In the genomic region with DNA sequence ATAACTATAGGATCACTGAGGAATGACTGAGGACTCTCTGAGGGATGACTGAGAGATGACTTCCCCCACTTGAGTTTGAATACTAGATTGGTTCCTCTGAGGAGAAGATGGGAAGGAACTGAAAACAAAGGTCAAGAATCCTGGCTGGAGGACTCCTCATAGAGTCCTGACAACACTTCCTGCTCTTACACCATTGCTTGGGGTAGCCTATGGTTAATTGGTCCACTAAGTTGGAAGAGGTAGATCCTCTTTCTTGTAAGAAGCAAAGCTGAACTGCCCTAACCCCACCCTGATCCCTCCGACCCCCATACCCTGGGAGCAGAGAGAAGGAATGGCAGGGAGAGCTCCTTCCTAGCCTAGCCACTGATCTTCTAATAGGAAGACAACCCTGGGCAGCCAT, we compare ENCODE assay signal across 28 mouse cellular contexts. TPM values are rescaled to one million over a fixed set of nuclear protein-coding genes. Genes with fewer than 3 reads are reported as not detected.
A peak's percentile ranks its signal among the peaks of the same experiment; 100 is the strongest.
DNase-seq lines count a peak whose midpoint lies in the region; ATAC-seq and TF ChIP-seq lines count a peak whose summit lies in the region.
"Had no signal": no experiment of that assay in that cellular context is flagged by ENCODE, and none has a peak within 500 bp of the region (broad histone marks: within the 10 kb centered on the region; RNA-seq: fewer than 3 reads in every experiment).

No protein-coding gene starts in this region.

- no peak overlapping the region for H3K4me3 ChIP-seq in intestine, embryonic 15.5 days (replicated peaks)
- H3K4me3 ChIP-seq in intestine, postnatal 0 days (ENCODE audit: low read depth, low read length): no peak overlapping the region
- no peak overlapping the region for H3K4me3 ChIP-seq in kidney, embryonic 16.5 days (ENCODE audit: low read length)
- no peak overlapping the region for H3K4me3 ChIP-seq in thymus, adult 2 months (ENCODE audit: control insufficient read depth, insufficient read depth, low read length)
- H3K4me3 ChIP-seq: forebrain, embryonic 10.5 days; forebrain, embryonic 13.5 days; hindbrain, embryonic 12.5 days had no signal

- H3K4me1 ChIP-seq in intestine, embryonic 15.5 days (replicated peaks): peaks cover 3% of the 10 kb centered on the region; the same call in 1 of the 2 replicates
- no peaks in the 10 kb centered on the region for H3K4me1 ChIP-seq in intestine, postnatal 0 days (replicated peaks; ENCODE audit: control insufficient read depth, insufficient read depth, low read length)
- peaks cover 18% of the 10 kb centered on the region for H3K4me1 ChIP-seq in kidney, embryonic 16.5 days (ENCODE audit: insufficient read depth, low read length)
- peaks cover 6% of the 10 kb centered on the region; the same call in 1 of the 2 replicates for H3K4me1 ChIP-seq in thymus, adult 2 months (replicated peaks; ENCODE audit: control insufficient read depth, insufficient read depth, low read length)
- H3K4me1 ChIP-seq: forebrain, embryonic 13.5 days; hindbrain, embryonic 12.5 days had no signal

- no peak for TF ChIP-seq POLR2A in thymus, adult 2 months (IDR thresholded peaks at IDR 0.05; ENCODE audit: control insufficient read depth, extremely low read depth, insufficient read depth, low read length, poor library complexity)

- no peak for TF ChIP-seq CTCF in intestine, postnatal 0 days (IDR thresholded peaks at IDR 0.05; ENCODE audit: low read depth)
- TF ChIP-seq CTCF in thymus, adult 2 months (IDR thresholded peaks at IDR 0.05; ENCODE audit: borderline replicate concordance, control insufficient read depth, extremely low read depth, insufficient read depth, low read length, poor library complexity): no peak

- H3K27me3 ChIP-seq in intestine, embryonic 15.5 days (replicated peaks): no peaks in the 10 kb centered on the region
- no peaks in the 10 kb centered on the region for H3K27me3 ChIP-seq in intestine, postnatal 0 days (replicated peaks; ENCODE audit: control insufficient read depth, insufficient read depth, low read length)
- no peaks in the 10 kb centered on the region for H3K27me3 ChIP-seq in kidney, embryonic 16.5 days (ENCODE audit: insufficient read depth, low read length)
- H3K27me3 ChIP-seq in thymus, adult 2 months (ENCODE audit: control insufficient read depth, insufficient read depth, low read length): no peaks in the 10 kb centered on the region
- H3K27me3 ChIP-seq: hindbrain, embryonic 12.5 days had no signal

- H3K9me3 ChIP-seq in intestine, embryonic 15.5 days: no peaks in the 10 kb centered on the region
- no peaks in the 10 kb centered on the region for H3K9me3 ChIP-seq in intestine, postnatal 0 days (ENCODE audit: control insufficient read depth)
- no peaks in the 10 kb centered on the region for H3K9me3 ChIP-seq in kidney, embryonic 16.5 days (ENCODE audit: low read length)
- H3K9me3 ChIP-seq: forebrain, embryonic 10.5 days; forebrain, embryonic 13.5 days; hindbrain, embryonic 12.5 days had no signal

- no peak overlapping the region for H3K27ac ChIP-seq in intestine, embryonic 15.5 days
- no peak overlapping the region for H3K27ac ChIP-seq in intestine, postnatal 0 days (ENCODE audit: low read depth, low read length)
- peak overlapping the region; percentile 74 for H3K27ac ChIP-seq in kidney, embryonic 16.5 days (ENCODE audit: low read length)
- H3K27ac ChIP-seq in thymus, adult 2 months (ENCODE audit: control insufficient read depth, insufficient read depth, low read length): peak overlapping the region; percentile 13; the same call in 1 of the 2 replicates
- H3K27ac ChIP-seq: forebrain, embryonic 10.5 days; forebrain, embryonic 13.5 days; hindbrain, embryonic 12.5 days had no signal

- 74% methylated on average over 1 of the region's 1 CpGs for WGBS in intestine, embryonic 15.5 days
- WGBS in intestine, postnatal 0 days: 79% methylated on average over 1 of the region's 1 CpGs
- 67% methylated on average over 1 of the region's 1 CpGs for WGBS in kidney, embryonic 16.5 days
- 100% methylated on average over 1 of the region's 1 CpGs for WGBS in thymus, adult 2 months

- ATAC-seq in intestine, embryonic 15.5 days: peak; percentile 17; the same call in 1 of the 2 replicates
- ATAC-seq in intestine, postnatal 0 days: no peak
- ATAC-seq in kidney, embryonic 16.5 days (ENCODE audit: low FRiP score, low TSS enrichment): no peak
- ATAC-seq: activated CD4-positive, CD25-positive, alpha-beta regulatory T cell, adult 4 months; forebrain, embryonic 13.5 days; forebrain, embryonic 16.5 days had no signal

- no peak overlapping the region for H3K4me2 ChIP-seq in intestine, embryonic 15.5 days (replicated peaks)
- H3K4me2 ChIP-seq in intestine, postnatal 0 days (replicated peaks; ENCODE audit: low read depth): no peak overlapping the region
- no peak overlapping the region for H3K4me2 ChIP-seq in kidney, embryonic 16.5 days (replicated peaks; ENCODE audit: low read depth, low read length)
- H3K4me2 ChIP-seq: forebrain, embryonic 13.5 days; heart, embryonic 11.5 days; hindbrain, embryonic 12.5 days had no signal

- H3K36me3 ChIP-seq in intestine, embryonic 15.5 days: no peaks in the 10 kb centered on the region
- no peaks in the 10 kb centered on the region for H3K36me3 ChIP-seq in intestine, postnatal 0 days (ENCODE audit: control insufficient read depth, insufficient read depth)
- H3K36me3 ChIP-seq in kidney, embryonic 16.5 days (ENCODE audit: insufficient read depth, low read length): no peaks in the 10 kb centered on the region
- peaks cover 95% of the 10 kb centered on the region for H3K36me3 ChIP-seq in thymus, adult 2 months (ENCODE audit: control insufficient read depth, insufficient read depth, low read length)
- H3K36me3 ChIP-seq: forebrain, embryonic 10.5 days; hindbrain, embryonic 12.5 days had no signal

- no peak for DNase-seq in kidney, adult 11 months
- no peak for DNase-seq in thymus, adult 2 months
- no peak for DNase-seq in thymus, postnatal 10 days (ENCODE audit: low spot score in 2 of 2)
- DNase-seq in urinary bladder, postnatal 25 days (ENCODE audit: low spot score): no peak
- DNase-seq in spleen, adult 12 weeks (ENCODE audit: low spot score): no peak
- DNase-seq: adrenal gland, adult 8-10 months; adrenal gland, postnatal 25 days; cerebellum, adult 11-12 months; cerebellum, adult 8-10 months; cerebellum, postnatal 10 days; cerebellum, postnatal 36 days; gastrocnemius, postnatal 10 days; gastrocnemius, postnatal 36 days; heart, adult 11 months had no signal

- no peak overlapping the region for H3K9ac ChIP-seq in intestine, embryonic 15.5 days
- H3K9ac ChIP-seq in intestine, postnatal 0 days (ENCODE audit: low read depth, low read length): no peak overlapping the region
- no peak overlapping the region for H3K9ac ChIP-seq in kidney, embryonic 16.5 days (replicated peaks; ENCODE audit: low read length)
- H3K9ac ChIP-seq: forebrain, embryonic 13.5 days; hindbrain, embryonic 12.5 days had no signal

RNA-seq across cellular contexts. Expression of a gene that starts 22.6 kb away (rescaled TPM):
- not detected in 2 replicates for polyA plus RNA-seq in intestine, embryonic 15.5 days (2015; fragmentation: Nextera tagmentation; extraction: Ambion mirVana)
- not detected in 2 replicates for polyA plus RNA-seq in intestine, postnatal 0 days (2015; fragmentation: Nextera tagmentation; extraction: Ambion mirVana)
- 0.15 TPM in 1 of 2 replicates, not detected in the other for polyA plus RNA-seq in kidney, embryonic 16.5 days (2015; fragmentation: Nextera tagmentation; extraction: Ambion mirVana)
- 401 and 406 TPM in 2 replicates for polyA plus RNA-seq in thymus, adult 2 months (2012; rRNA removed)
- polyA plus RNA-seq: embryonic facial prominence, embryonic 11.5 days; embryonic facial prominence, embryonic 14.5 days; forebrain, embryonic 10.5 days; forebrain, embryonic 16.5 days; heart, embryonic 11.5 days; heart, embryonic 14.5 days; heart, postnatal 0 days had no signal

RNA-seq across cellular contexts. Expression of a gene that starts 25.2 kb away (rescaled TPM):
- not detected in 2 replicates for polyA plus RNA-seq in intestine, embryonic 15.5 days (2015; fragmentation: Nextera tagmentation; extraction: Ambion mirVana)
- polyA plus RNA-seq in intestine, postnatal 0 days (2015; fragmentation: Nextera tagmentation; extraction: Ambion mirVana): not detected in 2 replicates
- polyA plus RNA-seq in kidney, embryonic 16.5 days (2015; fragmentation: Nextera tagmentation; extraction: Ambion mirVana): not detected in 2 replicates
- polyA plus RNA-seq in thymus, adult 2 months (2012; rRNA removed): 0.13 TPM in 1 of 2 replicates, not detected in the other
- polyA plus RNA-seq: brain, embryonic 14.5 days; embryonic facial prominence, embryonic 11.5 days; embryonic facial prominence, embryonic 14.5 days; forebrain, embryonic 10.5 days; forebrain, embryonic 13.5 days; forebrain, embryonic 16.5 days; heart, postnatal 0 days; hindbrain, embryonic 12.5 days had no signal

RNA-seq across cellular contexts. Expression of a gene that starts 57.4 kb away (rescaled TPM):
- polyA plus RNA-seq in intestine, embryonic 15.5 days (2015; fragmentation: Nextera tagmentation; extraction: Ambion mirVana): 19.6 and 20.5 TPM in 2 replicates
- polyA plus RNA-seq in intestine, postnatal 0 days (2015; fragmentation: Nextera tagmentation; extraction: Ambion mirVana): 21.2 and 23.8 TPM in 2 replicates
- polyA plus RNA-seq in kidney, embryonic 16.5 days (2015; fragmentation: Nextera tagmentation; extraction: Ambion mirVana): 19.2 and 20.8 TPM in 2 replicates
- polyA plus RNA-seq in thymus, adult 2 months (2012; rRNA removed): 8.5 and 10.9 TPM in 2 replicates

Comparison
In these comparisons a context has a peak if more than half of its experiments do, and no peak if none do; other contexts are left out.
1. H3K27ac ChIP-seq: peak in kidney, embryonic 16.5 days (single experiment) and thymus, adult 2 months (single experiment); none in intestine, embryonic 15.5 days (single experiment) and intestine, postnatal 0 days (single experiment).
2. RNA of a gene that starts 22.6 kb away (polyA plus RNA-seq): 401 to 406 TPM in thymus, adult 2 months; 0.15 TPM in kidney, embryonic 16.5 days, not detected in intestine, embryonic 15.5 days and not detected in intestine, postnatal 0 days; every median in the first group is over 100 times any median in the second.